Mouse (Mus musculus) adrenal gland (tissue): ENCODE data around the gene Sptlc3.

Experiments used
- intact Hi-C: fragments of 180-260 bp; cut with DNase I; formaldehyde crosslinking; loops from one replicate; pipeline ENCODE4 v1.15.1; 2025

Gene Sptlc3

GRCm38 (mm10) chr2:139634506-139634905 lies 140.8 kb downstream of the Sptlc3 start:
- intact Hi-C loops, result no loop called here

- intact Hi-C loops, result no loop called here
Measured at GRCm38 (mm10) chr2:139637861-139638260, 144.1 kb downstream of the Sptlc3 start.

DNA sequence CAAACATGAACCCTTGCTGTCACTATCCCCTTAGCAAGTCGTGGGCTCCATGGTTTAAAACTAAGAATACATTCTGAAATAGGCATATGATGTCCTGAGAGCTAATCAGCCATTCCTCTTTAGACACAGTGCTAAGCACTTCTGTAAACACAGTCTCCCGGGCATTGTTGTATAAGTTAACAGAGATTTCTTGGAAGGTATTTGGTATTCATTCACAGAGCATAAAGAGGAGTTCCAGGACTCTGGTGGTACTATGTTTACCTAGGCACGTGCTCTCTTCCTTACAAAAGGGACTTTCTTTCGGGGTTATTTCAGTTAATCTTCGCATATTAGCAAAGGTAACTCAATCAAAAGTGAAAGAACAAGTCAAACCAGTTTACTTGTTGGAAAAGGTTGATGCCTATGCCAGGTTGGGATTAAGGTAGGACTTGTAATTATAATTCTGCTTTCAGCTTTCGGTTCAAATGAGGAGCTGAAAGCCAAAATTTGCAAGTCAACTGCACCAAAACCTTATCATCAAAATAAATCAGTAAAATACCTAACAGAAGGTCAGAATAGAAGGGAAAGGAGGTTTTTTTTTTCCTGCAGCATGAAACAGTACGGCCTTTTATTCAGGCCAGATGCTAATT lies 148.2 kb downstream of the Sptlc3 start:
- intact Hi-C loops, result no loop called here

GRCm38 (mm10) chr2:139649518-139649917 lies 155.8 kb downstream of the Sptlc3 start:
- intact Hi-C loops, result no loop called here

GRCm38 (mm10) chr2:139656750-139657149 lies 163.0 kb downstream of the Sptlc3 start:
- intact Hi-C loops, result no loop called here

- intact Hi-C loops, result no loop called here
Measured at GRCm38 (mm10) chr2:139671838-139672237, 178.1 kb downstream of the Sptlc3 start.

DNA sequence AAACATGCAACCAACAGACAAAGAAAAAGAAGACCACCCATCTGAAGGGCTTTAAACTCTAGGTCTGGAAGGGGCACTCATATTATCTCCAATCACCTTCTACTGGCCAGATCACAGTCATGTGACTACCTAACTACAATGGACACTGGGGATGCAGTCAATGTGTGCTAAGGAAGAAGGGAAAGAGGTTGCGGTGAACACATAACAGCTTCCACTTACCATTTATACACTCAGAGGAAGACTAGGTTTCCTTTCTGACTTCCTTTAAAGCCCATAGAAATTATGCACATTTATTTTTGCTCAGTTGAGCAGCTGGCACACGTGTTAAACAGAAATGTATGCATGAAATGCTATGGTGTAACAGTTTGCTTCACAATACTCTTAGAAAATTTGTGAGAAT lies 178.7 kb downstream of the Sptlc3 start:
- intact Hi-C loops, result no loop called here

GRCm38 (mm10) chr2:139677065-139677762 lies 183.5 kb downstream of the Sptlc3 start:
- intact Hi-C loops, result loop anchor here (5.0 kb wide), 1 partner anchor 85 kb away; no protein-coding TSS in a partner anchor

- intact Hi-C loops, result loop anchor here (5.0 kb wide), 1 partner anchor 86 kb away; no protein-coding TSS in a partner anchor
Measured at GRCm38 (mm10) chr2:139677809-139678274, 184.1 kb downstream of the Sptlc3 start, which contains the start of gene Ism1. Gene Ism1, plus strand, starts transcription at chr2:139678178.

GRCm38 (mm10) chr2:139678275-139679140 lies 184.8 kb downstream of the Sptlc3 start:
- intact Hi-C loops, result loop anchor here (5.0 kb wide), 1 partner anchor 86 kb away; no protein-coding TSS in a partner anchor

- intact Hi-C loops, result no loop called here
Measured at GRCm38 (mm10) chr2:139682540-139682939, 188.8 kb downstream of the Sptlc3 start.
